Mouse (Mus musculus): Measurements from ENCODE around the gene Ppp4r3b. TPM values are rescaled to one million over a fixed set of nuclear protein-coding genes. Genes with fewer than 3 reads are reported as not detected.

Ppp4r3b gene
- polyA plus RNA-seq (2012), result 44.2 and 45.4 TPM in 2 replicates

GRCm38 (mm10) chr11:29172563-29173124 is at the start of gene Ppp4r3b:
Gene Ppp4r3b, plus strand, starts transcription at chr11:29172890.
- no peak for TF ChIP-seq GATA1 (IDR thresholded peaks at IDR 0.05; ENCODE audit: low read length)

GRCm38 (mm10) chr11:29129862-29130384 is 42.8 kb upstream of the Ppp4r3b start:
- no peak for TF ChIP-seq GATA1 (IDR thresholded peaks at IDR 0.05; ENCODE audit: low read length)

GRCm38 (mm10) chr11:29130385-29131355 is 42.0 kb upstream of the Ppp4r3b start, which contains the start of gene Pnpt1:
Gene Pnpt1, plus strand, starts transcription at chr11:29130744.
- no peak for TF ChIP-seq GATA1 (IDR thresholded peaks at IDR 0.05; ENCODE audit: low read length)

GRCm38 (mm10) chr11:29140671-29141070 is 32.0 kb upstream of the Ppp4r3b start:
- no peak for TF ChIP-seq GATA1 (IDR thresholded peaks at IDR 0.05; ENCODE audit: low read length)

GRCm38 (mm10) chr11:29148901-29149300 is 23.8 kb upstream of the Ppp4r3b start:
- TF ChIP-seq GATA1 (IDR thresholded peaks at IDR 0.05; ENCODE audit: low read length), result no peak

GRCm38 (mm10) chr11:29163569-29163968 is 9.1 kb upstream of the Ppp4r3b start:
- TF ChIP-seq GATA1 (IDR thresholded peaks at IDR 0.05; ENCODE audit: low read length), result no peak

- TF ChIP-seq GATA1 (IDR thresholded peaks at IDR 0.05; ENCODE audit: low read length), result no peak
These were observed 715 bp upstream of the Ppp4r3b start for GRCm38 (mm10) chr11:29171959-29172391.

GRCm38 (mm10) chr11:29173125-29173631 is 488 bp downstream of the Ppp4r3b start:
- no peak for TF ChIP-seq GATA1 (IDR thresholded peaks at IDR 0.05; ENCODE audit: low read length)

GRCm38 (mm10) chr11:29173706-29174436 is 1.2 kb downstream of the Ppp4r3b start:
- TF ChIP-seq GATA1 (IDR thresholded peaks at IDR 0.05; ENCODE audit: low read length), result no peak

- no peak for TF ChIP-seq GATA1 (IDR thresholded peaks at IDR 0.05; ENCODE audit: low read length)
These were observed 6.6 kb downstream of the Ppp4r3b start for GRCm38 (mm10) chr11:29179319-29179718.

GRCm38 (mm10) chr11:29180657-29181056 is 8.0 kb downstream of the Ppp4r3b start:
- no peak for TF ChIP-seq GATA1 (IDR thresholded peaks at IDR 0.05; ENCODE audit: low read length)

- no peak for TF ChIP-seq GATA1 (IDR thresholded peaks at IDR 0.05; ENCODE audit: low read length)
These were observed 9.1 kb downstream of the Ppp4r3b start for GRCm38 (mm10) chr11:29181751-29182150.

GRCm38 (mm10) chr11:29188981-29189380 is 16.3 kb downstream of the Ppp4r3b start:
- no peak for TF ChIP-seq GATA1 (IDR thresholded peaks at IDR 0.05; ENCODE audit: low read length)

GRCm38 (mm10) chr11:29203653-29204052 is 31.0 kb downstream of the Ppp4r3b start:
- TF ChIP-seq GATA1 (IDR thresholded peaks at IDR 0.05; ENCODE audit: low read length), result no peak

GRCm38 (mm10) chr11:29209774-29210173 is 37.1 kb downstream of the Ppp4r3b start:
- TF ChIP-seq GATA1 (IDR thresholded peaks at IDR 0.05; ENCODE audit: low read length), result no peak
